Mouse (Mus musculus) frontal cortex, postnatal 10 days (tissue): ENCODE measurements around the gene Tlcd2.

ENCODE experiments used
- DNase-seq, 2 experiments: peaks; one replicate each; pipeline ENCODE4 v3.0.0; 2022; ENCODE audit warnings: low spot score in 2 of 2, mixed read lengths in 1 of 2

The Tlcd2 gene

DNA sequence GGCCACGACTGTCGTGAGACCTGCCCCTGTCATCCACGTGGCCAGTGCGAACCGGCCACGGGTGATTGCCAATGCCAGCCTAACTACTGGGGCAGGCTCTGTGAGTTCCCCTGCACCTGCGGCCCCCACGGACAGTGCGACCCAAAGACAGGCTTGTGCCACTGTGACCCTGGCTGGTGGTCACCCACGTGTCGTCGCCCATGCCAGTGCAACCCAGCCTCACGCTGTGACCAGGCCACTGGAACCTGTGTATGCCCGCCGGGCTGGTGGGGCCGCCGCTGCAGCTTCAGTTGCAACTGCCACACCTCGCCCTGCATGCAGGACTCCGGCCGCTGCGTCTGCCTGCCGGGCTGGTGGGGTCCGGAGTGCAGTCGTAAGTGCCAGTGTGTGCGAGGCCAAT, 53.7 kb downstream of the Tlcd2 start:
- DNase-seq: no peak

DNA sequence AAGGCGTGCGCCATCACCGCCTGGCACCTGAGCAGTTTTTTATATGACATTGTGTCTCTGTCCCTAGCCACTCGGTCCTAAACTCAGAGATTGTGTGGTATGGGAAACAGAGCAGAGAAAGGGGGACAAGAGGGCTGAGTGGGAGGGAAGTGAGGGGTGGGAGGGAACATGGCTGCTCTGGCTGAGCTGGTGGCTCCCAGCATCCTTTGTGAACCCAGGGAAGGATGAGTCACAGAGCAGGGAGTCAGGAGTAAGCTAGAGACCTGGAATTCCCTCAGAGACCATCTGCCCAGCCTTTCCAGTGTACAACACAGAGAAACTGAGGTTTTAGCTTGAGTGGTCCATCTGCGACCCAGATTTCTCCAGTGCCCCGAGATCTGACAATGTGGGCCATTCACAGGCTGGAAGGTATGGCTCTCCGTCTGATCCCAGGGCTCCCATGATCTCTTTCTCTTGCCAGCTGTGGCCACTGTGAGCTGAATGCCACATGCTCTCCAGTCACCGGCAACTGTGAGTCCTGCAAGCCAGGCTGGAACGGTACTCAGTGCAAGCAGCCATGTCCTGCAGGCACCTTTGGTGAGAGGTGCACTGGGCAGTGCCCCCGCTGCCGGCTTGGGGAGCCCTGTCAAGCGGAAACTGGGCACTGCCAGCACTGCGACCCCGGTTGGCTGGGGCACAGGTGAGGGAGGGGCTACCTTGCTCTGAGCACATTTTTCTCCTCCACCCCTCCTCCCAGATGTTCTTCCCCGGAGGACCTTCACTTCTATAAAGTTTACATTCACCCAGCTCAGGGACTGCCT, 58.5 kb downstream of the Tlcd2 start:
- DNase-seq: no peak
